Mouse (Mus musculus) cerebellum, adult 18-20 months (tissue): Measurements from ENCODE around the gene Ube2g2.
"Not testable (repeated sequence)": the region's sequence is repeated elsewhere in the genome, so short reads cannot be mapped to it uniquely, and the experiment has no call there.

Source experiments
- DNase-seq, 2 experiments: peaks; one replicate each; pipeline ENCODE4 v3.0.0; 2021

Gene Ube2g2

DNA sequence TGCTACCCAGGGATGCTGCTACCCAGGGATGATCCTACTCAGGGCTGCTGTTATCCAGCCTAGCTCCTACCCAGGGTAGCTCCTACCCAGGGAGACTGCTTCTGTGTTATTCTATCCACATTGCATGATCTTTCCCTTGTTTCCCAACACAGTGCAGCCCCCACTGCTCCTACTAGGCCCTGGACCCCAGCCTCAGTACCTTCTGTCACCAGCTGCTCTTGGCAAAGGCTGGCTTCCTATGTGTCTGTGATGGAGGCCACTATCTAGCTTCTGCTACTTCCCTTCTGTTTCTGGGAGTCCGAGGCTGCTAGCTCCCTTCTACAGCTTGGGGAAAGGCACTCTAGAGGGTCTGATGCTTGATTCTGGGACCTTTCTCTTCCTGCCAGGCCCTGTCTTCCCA is 25.4 kb downstream of the Ube2g2 start:
- no peak for DNase-seq

DNA sequence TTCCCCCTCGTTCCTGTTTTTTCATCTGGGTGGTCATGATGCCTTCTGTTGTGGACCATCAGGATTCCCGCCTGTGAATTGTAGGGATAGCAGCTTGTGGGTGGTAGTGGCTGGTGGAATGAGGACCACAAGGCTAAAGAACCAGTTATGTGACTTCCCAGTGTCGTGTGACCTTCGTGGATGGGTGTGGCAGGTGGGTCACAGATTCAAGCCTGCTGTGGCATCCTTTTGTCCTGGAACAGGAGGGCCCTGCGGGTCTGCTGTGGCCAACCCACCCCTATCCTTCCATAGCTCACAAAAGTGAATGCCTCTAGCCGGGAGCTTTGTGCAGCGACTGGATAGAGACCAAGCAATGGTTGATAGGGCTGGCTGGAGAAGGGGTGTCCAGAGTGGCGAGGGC is 25.8 kb downstream of the Ube2g2 start:
- DNase-seq, result no peak

DNA sequence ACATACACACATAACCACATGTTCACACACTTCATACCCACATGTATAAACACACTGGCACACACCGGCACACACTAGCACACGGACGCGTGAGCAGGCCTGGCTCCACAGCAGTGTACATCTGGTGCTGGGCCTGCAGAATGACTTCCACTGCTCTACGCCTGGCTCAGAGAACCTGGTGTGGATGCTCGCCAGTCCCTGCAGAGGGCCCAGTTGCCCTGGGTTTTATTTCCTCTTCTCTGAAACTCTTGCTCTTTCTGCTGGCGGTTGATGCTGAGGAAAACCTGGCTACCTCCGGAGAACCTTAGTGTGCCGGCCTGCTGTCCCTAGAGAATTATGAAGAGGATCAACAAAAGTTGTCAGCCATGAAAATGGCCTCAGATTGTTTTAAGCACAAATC is 30.0 kb downstream of the Ube2g2 start:
- no peak for DNase-seq

DNA sequence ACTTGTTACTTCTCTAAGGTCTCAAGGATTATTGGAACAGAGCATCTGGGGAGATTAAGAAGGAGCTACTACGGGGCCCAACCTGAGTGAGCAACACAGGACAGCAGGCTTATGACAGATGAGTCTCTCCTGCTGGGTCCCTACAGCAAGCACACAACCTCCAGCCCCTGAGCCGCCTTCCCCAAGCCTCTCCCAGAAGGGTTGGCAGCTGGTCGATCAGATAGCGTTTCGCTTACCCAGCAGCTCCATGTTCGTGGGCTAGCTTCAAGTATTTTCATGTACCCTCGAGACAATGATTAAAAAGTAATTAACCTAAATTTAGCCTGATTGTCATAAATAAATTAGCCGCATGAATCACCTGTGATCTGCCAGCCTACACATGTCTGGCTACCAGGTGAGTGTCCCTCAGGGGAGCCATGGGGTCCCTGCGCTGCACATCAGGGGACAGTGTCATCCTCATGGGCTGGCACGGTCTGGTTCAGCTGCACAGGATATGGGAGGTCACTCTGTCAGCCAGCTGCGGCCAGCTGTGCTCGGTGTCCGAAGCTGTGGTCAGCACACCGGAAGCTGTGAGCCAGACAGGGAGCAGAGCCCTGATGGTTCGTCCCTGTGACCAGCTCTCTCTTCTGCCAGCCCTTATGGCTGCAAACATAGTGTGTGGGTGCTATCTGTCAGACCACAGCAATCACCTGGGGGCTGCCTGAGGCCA is 36.4 kb downstream of the Ube2g2 start:
- no peak for DNase-seq

DNA sequence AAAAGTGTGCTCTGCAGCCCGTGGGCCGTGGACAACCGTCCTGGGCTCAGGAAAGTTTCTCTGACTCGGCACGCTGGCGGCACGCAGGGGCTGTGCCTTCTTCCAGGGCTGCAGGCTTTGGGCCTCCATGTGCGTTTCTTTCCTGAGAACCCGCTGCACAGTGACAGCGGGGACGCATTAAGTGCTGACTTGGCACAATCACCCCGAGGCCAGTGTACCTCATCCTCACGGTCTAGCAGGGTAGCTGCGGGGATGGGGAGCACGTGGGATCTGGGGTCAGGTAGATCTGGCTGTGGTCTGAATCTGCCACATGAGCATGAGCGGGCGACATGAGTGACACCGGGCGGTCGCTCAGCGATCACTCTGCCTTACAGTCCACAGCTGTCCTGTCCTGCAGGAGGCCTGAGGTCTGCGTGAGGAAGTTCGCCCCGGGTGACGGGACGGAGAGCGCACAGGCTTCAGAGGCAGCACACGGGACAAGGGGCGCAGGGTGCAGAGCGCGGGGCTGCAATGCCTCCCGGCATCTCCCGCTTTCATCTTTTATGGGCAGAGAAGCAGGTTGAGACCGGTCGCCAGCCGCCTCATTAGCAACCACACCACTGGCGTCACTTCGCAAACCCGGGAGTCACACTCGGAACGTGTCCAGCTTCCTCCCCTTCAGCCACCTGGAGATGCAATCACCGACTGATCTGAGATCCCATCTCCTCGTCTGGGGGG is 42.0 kb downstream of the Ube2g2 start:
- no peak for DNase-seq

DNA sequence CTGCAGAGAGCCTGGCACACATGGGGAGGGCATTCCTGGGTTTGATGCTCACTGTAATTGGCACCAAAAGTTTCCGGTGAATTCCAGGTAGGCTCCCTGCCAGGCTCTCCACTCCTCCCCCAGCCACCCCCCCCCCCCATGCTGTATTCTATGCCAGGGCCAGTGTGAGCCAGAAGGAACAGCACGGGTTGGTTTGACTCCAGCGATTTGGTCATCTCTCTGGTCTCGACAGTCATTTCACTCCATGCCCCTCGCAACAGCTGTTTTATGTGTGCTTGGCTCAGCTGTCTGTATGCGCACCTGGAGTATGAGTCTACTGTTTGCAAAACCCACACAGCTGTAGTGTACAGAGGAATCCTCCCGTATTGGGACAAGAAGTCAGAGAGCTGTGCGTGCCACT is 44.3 kb downstream of the Ube2g2 start:
- DNase-seq, result no peak

DNA sequence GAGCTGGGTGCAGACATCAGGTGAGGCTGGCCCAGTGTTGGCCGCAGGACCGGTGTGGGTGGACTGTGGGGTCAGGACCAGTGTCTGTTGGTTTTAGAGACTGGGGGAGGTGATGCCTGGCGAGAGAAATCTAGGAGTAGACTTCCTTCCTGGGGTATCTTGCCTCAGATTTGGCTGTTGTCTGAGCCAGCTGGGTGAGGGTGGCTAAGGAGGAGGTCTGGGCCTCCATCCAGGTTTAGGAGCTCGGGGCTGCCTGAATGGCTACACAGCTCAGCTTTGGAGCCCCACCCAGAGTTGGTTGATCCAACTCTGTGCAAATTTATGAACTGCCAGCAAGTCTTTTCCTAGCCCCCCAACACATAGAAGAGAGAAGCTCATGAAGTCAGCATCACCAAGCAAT is 45.3 kb downstream of the Ube2g2 start:
- no peak for DNase-seq

DNA sequence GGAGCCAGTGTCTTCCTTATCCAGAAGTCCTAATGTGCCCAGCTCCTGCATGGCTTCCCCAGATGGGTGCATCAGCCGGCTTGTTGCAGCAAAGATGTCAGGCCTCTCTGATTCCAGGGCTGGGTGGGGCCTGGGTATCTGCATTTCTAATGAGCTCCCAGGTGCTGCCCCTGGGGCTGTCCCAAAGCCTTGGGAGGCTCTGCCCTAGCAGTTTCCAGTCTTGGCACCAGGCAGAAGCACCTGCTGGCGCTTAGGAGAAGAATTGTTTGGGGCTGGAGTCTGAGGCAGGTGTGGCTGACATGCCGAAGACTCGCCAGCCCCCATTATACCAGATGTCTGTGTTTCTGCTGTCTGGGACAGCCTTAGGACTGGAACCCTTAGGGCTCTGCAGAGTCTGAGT is 48.6 kb downstream of the Ube2g2 start:
- no peak for DNase-seq

DNA sequence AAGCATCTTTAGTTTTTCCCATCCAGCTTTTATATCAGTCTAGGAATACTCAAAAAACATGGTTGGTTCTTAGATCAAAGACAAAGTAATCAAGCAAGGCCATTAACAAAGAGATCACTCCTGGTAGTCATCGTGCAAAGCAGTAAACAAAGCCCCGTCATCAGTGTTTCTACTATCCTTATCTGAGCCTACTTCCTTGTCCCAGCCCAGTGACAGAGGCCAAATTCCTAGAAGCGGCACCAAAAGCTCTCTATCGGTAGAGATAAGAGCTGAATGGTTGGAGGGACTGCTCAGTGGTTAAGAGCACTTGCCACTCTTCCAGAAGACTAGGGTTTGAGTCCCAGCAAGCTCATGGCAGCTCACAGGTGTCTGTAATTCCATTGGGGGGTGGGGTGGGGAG is 49.4 kb downstream of the Ube2g2 start:
- DNase-seq, result no peak

DNA sequence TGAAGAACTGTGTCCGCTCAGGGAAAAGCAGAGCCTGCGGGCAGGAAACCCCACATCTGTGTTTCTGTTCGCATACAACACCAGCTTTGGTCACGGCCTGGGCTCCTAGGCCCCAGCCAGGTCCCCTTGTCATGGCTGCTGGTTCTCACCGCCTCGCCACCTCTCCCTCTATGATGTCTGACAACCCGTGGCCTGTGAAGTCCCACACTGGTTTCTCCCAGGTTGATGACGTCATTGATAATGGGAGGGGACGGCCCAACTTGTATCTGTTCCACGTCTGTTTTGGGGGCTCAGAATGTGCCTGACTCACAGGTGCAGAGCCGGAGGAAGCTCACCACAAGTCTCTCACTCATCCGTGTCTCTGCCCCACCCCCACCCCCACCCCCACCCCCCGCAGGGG is 51.7 kb downstream of the Ube2g2 start:
- no peak for DNase-seq

DNA sequence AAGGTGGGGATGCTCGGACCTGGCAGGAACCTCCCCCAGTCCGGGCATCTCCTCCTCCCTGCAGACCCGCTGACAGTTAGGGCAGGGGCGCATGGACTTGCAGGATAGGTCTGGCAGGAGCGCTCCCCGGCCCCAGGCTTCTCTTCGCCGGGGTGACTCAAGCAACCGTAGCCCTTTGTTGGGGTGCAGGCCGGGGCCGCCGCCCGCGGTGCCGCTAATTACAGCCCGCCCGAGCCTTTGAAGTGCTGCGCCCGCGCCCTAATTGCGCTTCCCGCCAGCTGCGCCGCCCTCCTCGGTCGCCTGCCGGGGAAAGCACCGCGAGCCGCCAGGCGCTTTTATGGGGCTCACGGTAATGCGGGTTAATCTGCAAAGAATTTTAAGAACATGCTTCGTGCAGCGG is 55.5 kb downstream of the Ube2g2 start:
- no peak for DNase-seq

DNA sequence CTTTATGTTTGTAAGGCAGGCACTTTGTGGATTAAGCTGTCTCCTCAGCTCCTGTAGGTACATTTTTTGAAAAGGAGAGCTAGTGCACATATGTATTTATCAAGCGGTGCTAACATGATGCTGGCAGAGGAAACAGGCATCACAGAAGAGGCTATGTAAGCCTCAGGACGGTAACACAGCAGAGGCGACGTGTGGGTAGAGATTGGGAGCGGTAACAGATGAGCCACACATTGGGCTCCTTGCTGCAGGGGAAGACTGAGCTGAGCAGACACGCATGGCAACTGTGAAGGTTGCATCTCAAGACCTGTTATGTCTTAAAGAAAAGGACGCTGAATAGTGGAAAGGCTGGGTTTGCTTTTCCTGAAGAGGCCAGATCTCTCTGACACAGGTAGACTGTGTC is 60.9 kb downstream of the Ube2g2 start:
- DNase-seq, result no peak

DNA sequence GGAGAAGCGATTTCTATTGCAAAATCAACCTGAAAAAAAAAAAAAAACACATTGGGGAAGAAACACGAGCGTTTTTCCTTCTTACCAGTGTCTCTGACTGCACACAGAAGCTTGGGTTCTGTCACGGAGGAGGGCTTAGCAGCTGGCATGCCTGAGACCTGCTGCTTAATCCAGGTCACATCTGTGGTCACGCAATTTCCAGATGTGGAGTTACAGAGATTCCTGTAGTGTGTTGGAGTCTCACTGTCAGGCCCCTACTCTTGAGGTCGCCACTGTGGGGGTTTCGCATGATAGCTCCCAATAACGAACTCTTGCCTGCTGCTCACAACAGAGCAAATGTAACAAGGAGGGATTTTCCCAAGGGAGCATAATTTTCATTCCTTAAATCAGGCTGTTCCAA is 62.1 kb downstream of the Ube2g2 start:
- DNase-seq, result no peak

DNA sequence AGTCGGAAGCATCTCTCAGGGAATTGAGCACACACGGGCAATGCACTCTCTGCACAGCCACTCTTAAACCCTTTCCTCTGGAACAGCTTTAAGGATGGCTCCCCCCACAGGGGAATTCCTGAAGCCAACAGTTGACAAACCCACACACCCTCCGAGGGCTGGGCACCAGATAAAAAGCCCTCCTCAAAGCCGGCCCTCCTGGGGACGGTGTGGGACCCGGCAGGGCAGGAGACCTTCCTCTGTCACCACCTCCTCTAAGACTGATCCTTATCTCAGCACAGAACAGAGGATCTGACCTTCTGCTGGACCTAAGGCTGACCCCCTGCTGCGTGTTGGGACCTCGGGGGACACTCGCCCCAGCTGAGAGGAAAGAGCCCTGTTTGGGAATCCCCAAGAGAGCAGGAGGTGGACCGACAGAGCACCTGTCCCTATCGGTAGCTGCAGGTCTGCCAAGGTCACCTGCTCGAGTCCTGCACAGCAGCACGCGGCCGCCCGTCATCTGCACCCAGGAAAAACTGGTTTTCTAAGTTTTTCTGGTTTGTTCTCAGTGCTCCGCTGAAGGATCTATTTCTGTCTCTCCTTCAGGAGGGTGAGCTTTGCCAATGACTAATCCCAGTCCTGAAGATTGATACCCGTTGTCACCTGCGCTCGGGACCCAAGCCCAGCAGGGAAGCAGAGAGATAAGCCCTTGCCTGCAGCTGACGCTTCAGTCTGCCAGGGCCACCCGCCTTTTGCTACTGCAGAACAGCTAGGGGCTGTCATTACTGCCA is 64.0 kb downstream of the Ube2g2 start, which contains the start of gene Tspear:
TSS of gene Tspear (plus strand) at position 675 of the 770 bp plus-strand sequence.
- no peak for DNase-seq

DNA sequence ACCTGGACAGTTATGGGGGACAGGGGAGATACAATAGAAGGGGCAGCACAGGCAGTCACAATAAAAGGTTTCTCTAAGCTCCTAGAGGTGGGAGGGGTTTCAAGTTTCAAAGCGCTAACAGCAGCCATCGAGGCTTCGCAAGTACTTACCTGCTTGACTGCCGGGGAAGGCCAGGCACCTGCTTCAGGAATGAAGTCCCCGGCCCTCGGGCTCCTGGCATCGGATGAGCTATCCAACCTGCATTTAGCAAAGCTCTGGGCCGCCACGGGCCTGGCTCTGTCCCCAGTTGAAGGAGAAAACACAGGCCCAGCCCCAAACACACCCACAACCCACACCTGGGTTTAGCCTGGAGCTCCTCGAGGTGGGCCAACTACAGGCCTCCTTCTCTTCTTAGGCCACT is 64.9 kb downstream of the Ube2g2 start:
- no peak for DNase-seq

DNA sequence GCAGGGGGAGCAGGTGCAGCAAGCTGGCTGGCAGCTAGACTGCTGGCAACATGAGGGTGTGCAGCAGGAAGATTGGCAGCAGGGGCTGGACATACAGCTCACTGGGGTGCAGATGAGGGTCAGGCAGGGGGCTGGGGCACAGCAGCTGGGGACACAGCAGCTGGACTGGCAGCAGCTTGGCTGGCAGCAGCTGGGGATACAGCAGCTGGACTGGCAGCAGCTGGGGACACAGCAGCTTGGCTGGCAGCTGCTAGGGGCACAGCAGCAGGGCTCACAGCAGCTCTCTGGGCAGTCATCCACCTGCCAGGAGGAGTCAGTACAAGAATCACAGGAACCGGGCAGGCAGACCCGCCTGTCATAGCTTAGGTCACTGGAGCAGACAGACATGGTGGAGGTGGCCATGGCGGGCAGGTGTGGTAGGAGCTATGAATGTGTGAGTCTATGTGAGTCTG is 68.3 kb downstream of the Ube2g2 start, which contains the start of gene Gm19402:
TSS of gene Gm19402 (minus strand) at position 402 of the 452 bp plus-strand sequence.
- not testable (repeated sequence) for DNase-seq
